Mouse (Mus musculus) cortical plate, adult 2 months (tissue): ENCODE results near the gene Bmpr1a. TPM values are rescaled to one million over a fixed set of nuclear protein-coding genes. Genes with fewer than 3 reads are reported as not detected.
A peak's percentile ranks its signal among the peaks of the same experiment; 100 is the strongest.

ENCODE experiments used
- H3K27ac ChIP-seq: fragments of 200-500 bp; 2 replicates; pipeline ENCODE4 v1.5.1; 2012; ENCODE audit warnings: low read length, control low read depth, inconsistent platforms; ENCODE audit not compliant: insufficient read depth
- H3K4me1 ChIP-seq: fragments of 200-500 bp; 2 replicates; pipeline ENCODE4 v1.6.1; 2011; ENCODE audit warnings: low read length; ENCODE audit not compliant: control insufficient read depth, insufficient read depth
- H3K4me3 ChIP-seq: fragments of 200-500 bp; 2 replicates; pipeline ENCODE4 v1.5.1; 2011; ENCODE audit warnings: mild to moderate bottlenecking, low read length, control low read depth; ENCODE audit not compliant: insufficient read depth
- CTCF ChIP-seq: fragments of 200-500 bp; IDR thresholded peaks from 2 replicates; pipeline ENCODE4 v1.5.1; 2011; ENCODE audit warnings: mild to moderate bottlenecking, control low read depth, low read length; ENCODE audit not compliant: insufficient read depth; ENCODE audit errors: extremely low read depth
- POLR2A ChIP-seq: fragments of 200-500 bp; IDR thresholded peaks from 2 replicates; pipeline ENCODE4 v1.6.1; 2011; ENCODE audit warnings: mild to moderate bottlenecking, low read length, control low read depth; ENCODE audit not compliant: insufficient read depth; ENCODE audit errors: extremely low read depth
- polyA plus RNA-seq: library from polyadenylated mRNA; depleted of rRNA; stranded (reverse); fragments of >200 nt; gene quantifications from 2 replicates; pipeline ENCODE4 v1.2.3, GENCODE M21; 2012

Gene Bmpr1a
- polyA plus RNA-seq, 1 experiment, result 21.5 TPM

- H3K27ac ChIP-seq, result no peak overlapping the region
- TF ChIP-seq CTCF (no peak), POLR2A (no peak)
- no peak overlapping the region for H3K4me3 ChIP-seq
- H3K4me1 ChIP-seq, result peaks cover 5% of the 10 kb centered on the region; the same call in 1 of the 2 replicates
Observed at GRCm38 (mm10) chr14:34499664-34500063, 3.5 kb downstream of the Bmpr1a start.

- Histone ChIP-seq H3K4me1 (peaks cover 5% of the 10 kb centered on the region; the same call in 1 of the 2 replicates), H3K4me3 (no peak overlapping the region), H3K27ac (no peak overlapping the region)
- no peak for TF ChIP-seq CTCF
- no peak for TF ChIP-seq POLR2A
Observed at GRCm38 (mm10) chr14:34497346-34497745, 5.8 kb downstream of the Bmpr1a start.

DNA sequence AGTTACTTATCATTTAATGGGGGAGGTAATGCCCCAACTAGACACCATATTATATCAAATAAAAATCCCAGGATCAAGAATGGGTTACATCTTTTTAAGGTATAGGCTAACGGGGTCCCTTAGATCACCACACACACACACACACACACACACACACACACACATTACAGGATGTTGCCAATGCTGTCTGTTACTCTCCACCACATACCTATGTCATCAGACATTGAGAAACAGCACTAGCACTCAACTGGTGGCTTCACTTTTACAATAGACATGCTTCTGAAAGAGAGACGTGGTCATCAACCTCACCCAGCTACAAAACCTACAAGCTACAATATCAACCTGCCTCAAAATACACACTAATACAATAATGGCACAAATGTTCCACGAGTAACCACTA lies 9.5 kb downstream of the Bmpr1a start:
- TF ChIP-seq CTCF (no peak), POLR2A (no peak)
- Histone ChIP-seq H3K27ac (no peak overlapping the region), H3K4me1 (no peaks in the 10 kb centered on the region; the same call in 1 of the 2 replicates), H3K4me3 (no peak overlapping the region)

DNA sequence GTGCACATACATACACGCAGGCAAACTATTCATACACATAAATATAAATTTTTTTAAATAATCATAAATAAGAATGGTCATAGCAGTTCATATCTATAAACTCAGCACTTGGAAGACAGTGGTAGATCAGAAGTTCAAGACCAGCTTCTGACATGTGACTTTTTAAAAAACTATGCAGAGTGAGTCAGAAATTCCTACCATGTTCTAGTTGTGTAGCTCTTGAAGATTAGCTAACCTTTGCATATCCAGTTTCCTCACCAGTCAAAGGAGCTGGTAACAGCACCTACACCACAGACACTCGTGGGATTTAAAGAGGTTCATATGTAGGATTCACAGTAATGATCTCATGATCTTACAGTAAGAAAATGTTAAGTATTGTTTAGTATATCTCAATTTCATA lies 10.5 kb downstream of the Bmpr1a start:
- TF ChIP-seq CTCF (no peak), POLR2A (no peak)
- Histone ChIP-seq H3K27ac (no peak overlapping the region), H3K4me1 (peaks cover 1% of the 10 kb centered on the region; the same call in 1 of the 2 replicates), H3K4me3 (no peak overlapping the region)

GRCm38 (mm10) chr14:34490965-34491364 lies 12.2 kb downstream of the Bmpr1a start:
- Histone ChIP-seq H3K4me3 (no peak overlapping the region), H3K4me1 (peaks cover 1% of the 10 kb centered on the region; the same call in 1 of the 2 replicates), H3K27ac (no peak overlapping the region)
- TF ChIP-seq POLR2A (no peak), CTCF (no peak)

- H3K4me1 ChIP-seq, result peaks cover 3% of the 10 kb centered on the region
- TF ChIP-seq POLR2A, result no peak
- H3K4me3 ChIP-seq, result no peak overlapping the region
- no peak overlapping the region for H3K27ac ChIP-seq
Observed at GRCm38 (mm10) chr14:34489928-34490327, 13.2 kb downstream of the Bmpr1a start.

- Histone ChIP-seq H3K4me3 (no peak overlapping the region), H3K27ac (no peak overlapping the region), H3K4me1 (peaks cover 3% of the 10 kb centered on the region)
- TF ChIP-seq POLR2A, result no peak
- TF ChIP-seq CTCF, result peak; percentile 12; the same call in 1 of the 2 replicates
Observed at GRCm38 (mm10) chr14:34486169-34486568, 17.0 kb downstream of the Bmpr1a start.

DNA sequence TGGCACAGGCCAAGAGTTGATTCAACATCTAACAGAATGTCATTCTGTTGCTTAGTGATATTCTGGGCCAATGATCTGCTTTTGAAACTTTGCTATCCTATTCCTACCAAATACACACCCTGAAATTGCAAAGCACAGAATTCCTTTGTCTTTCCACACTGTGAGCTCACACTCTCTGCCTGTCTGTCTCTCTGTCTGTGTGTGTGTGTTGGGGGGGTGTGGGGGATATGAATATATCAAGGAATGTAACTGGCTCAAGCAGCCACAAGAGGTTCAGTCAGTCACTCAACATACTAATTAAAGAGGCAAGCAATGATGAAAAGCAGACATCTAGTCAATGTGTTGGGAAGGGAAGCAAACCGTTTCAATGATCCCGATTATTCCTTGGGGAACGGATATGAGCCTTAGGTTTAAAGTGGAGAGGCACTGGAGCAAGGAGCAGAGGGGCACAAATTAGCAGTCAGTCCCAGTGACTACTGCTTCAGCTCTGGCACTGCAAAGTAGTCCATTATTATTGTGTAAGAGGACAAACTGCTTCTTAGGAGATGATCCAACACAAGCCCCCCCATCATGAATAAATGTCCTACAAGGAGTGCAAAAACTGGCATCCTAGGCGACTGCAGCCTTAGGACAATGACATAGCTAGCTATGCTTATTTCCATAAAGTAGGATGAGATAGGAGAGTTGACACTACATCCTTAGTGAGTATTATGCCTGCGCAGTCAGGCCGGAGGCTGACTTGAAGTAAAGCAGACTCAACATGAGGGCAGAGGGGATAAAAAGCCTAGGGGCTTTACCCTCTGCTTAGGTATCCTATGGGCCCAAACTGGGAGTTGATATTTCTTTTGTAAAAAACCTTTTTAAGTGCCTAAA lies 19.4 kb downstream of the Bmpr1a start:
- no peak for TF ChIP-seq CTCF
- no peak for TF ChIP-seq POLR2A
- Histone ChIP-seq H3K4me3 (no peak overlapping the region), H3K27ac (peak overlapping the region; percentile 61), H3K4me1 (peaks cover 3% of the 10 kb centered on the region)

GRCm38 (mm10) chr14:34471591-34471990 lies 31.6 kb downstream of the Bmpr1a start:
- Histone ChIP-seq H3K27ac (no peak overlapping the region), H3K4me1 (peaks cover 5% of the 10 kb centered on the region; the same call in 1 of the 2 replicates), H3K4me3 (no peak overlapping the region)
- TF ChIP-seq POLR2A (no peak), CTCF (no peak)

GRCm38 (mm10) chr14:34466291-34466690 lies 36.9 kb downstream of the Bmpr1a start:
- H3K27ac ChIP-seq, result peak overlapping the region; percentile 59; the same call in 1 of the 2 replicates
- TF ChIP-seq POLR2A, result no peak
- no peak for TF ChIP-seq CTCF

More at GRCm38 (mm10) chr14:34466291-34466690, 36.9 kb downstream of the Bmpr1a start:
- H3K4me3 ChIP-seq, result no peak overlapping the region
- peaks cover 3% of the 10 kb centered on the region; the same call in 1 of the 2 replicates for H3K4me1 ChIP-seq
